Mouse (Mus musculus): ENCODE measurements around the gene Draxin.

Gene Draxin

DNA sequence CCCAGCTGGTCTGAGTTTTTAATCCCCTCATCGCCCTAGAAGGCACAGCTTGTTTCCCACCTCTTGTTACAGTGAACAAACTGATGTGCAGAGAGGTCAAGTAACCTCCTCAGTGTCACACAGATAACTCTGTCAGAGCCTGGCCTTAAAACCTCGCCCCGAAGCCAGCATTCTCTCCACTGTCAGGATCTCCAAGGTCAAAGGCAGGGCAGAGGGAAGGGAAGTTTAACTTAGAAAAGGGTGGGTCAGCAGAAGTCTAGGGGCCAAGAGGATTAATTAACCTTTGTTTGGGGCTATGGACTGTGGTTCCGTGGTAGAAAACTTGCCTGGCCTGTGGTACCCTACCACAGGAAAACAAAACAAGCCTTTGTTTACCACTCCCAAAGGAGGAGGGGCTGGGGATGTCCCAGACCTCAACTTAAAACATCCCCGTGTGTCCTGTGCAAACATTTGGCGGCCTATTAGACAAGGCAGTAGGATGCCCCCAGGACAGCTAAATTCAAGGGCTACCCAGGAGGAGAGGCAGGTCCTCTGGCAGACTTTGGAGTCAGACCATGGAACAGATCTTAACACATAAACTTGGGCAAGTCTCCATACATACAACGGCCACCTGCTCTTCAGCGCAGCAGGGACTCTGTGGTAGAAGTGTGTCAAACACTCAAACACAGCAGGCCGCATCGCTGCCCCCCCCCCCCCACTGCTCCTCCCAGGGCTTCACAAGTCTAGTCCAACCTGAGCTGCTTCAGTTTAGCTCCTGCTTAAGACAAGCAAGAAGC, 45.2 kb downstream of the Draxin start:
- DNase-seq (ENCODE audit: extremely low spot score, low spot score) = no peak

DNA sequence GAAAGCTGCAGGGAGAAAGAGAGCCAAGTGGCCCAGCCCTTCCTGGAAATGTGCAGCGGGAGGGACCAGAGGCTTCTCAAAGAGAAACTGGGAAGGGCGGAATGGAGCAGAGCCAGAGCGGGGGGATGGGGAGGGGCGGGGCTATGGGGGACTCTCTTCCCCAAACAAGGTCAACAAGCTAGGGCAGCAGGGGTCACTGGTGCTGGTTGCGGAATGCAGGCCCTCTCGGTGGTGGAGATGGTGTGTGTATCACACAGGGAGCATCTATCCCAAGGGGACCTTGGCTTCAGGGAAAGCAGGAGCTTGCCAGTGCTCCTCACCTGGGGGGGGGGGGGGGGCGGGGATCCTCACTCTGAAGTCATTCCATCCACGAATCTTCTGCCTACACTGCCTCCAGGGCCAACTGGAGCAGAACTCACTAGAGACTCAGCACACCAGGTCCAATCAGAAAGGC, 46.2 kb downstream of the Draxin start:
- DNase-seq (ENCODE audit: extremely low spot score, low spot score) = peak; percentile 53

DNA sequence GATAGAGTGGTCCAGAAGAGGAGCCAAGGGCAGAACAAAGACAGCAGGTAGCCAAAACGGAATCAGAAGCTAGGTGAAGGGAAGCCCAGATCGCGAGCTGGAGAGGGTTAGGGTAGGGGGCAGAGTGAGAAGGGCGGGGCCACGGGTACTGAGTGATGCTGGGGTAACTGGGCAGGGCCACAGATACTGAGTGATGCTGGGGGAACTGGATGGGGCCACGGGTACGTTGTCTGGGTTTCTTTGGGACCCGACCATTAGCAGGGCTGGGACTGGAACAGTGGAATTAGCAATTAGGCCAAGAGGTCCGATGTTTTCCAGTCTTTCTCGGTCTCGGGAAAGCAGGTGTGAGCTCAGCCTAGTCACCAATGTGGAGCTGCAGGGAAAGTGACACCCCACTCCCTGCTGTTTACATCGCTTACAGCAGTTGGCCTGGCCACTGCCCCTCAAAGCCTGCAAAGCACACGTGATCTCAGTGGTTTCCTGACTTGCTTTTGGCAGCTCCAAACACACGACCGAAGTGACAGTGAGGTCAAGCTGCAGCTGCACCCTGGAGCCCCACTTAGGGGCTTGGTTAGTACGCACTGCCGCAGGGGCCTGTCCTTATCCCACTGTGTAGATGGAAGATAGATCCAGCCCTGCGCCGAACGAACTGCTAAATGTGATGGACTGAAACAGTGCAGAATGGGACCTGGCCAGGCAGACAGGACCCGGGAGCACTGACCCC, 47.2 kb downstream of the Draxin start:
- no peak for DNase-seq (ENCODE audit: extremely low spot score, low spot score)

DNA sequence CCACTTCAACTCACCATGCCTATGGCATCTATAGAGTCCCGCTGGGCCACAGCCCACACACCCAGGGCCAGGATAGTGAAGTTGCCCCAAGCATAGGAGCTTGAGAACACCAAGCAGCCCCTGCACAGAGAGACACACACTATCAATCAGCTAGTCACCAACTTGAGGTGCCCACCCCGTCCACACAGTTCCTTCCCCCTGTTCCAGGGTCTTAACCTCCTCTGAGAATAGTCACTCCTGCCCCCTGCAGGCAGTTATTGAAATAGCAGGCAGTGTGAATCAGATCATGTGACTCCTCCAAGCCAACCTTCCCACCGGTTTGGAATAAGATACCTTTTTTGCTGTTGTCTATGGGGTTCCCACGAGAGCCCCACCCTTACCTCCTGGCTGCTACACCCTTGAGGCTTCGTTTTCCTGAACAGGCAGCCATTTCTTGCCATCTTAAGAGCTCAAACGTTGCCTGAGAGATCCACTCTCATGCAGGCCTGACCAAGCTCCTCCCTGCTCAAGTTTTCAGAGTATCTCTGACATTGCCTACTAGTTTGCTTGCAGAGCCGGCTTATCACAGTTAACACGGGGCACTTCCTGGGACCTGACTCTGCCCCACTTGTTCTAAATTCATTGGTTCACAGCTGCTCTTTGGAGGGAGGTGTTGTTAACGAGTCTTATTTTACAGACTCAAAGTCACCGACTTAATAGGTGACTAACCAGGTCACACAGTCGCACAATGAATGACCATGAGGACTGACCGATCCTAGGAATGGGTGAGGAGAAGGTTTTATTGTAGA, 48.0 kb downstream of the Draxin start:
- DNase-seq (ENCODE audit: extremely low spot score, low spot score) = peak; percentile 73

DNA sequence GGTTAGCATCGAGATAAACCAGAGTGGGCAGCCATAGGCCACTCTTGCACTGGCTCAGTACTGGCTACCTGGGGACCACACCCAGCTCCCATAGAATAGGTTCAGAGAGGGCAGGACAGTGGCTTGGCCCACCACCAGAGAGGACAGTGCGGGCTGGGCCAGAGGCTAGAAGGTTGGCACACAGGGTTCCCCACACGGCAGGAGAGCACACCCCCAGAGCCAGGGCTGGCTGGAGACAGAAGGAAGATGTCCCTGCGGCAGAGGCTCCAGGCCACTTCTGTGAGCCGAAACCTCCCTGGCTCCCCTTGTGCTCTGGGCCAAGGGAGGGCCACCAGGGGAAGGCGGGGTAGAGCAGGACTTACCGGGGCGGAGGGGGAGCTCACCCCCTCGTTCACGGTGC, 49.3 kb downstream of the Draxin start:
- no peak for DNase-seq (ENCODE audit: extremely low spot score, low spot score)

DNA sequence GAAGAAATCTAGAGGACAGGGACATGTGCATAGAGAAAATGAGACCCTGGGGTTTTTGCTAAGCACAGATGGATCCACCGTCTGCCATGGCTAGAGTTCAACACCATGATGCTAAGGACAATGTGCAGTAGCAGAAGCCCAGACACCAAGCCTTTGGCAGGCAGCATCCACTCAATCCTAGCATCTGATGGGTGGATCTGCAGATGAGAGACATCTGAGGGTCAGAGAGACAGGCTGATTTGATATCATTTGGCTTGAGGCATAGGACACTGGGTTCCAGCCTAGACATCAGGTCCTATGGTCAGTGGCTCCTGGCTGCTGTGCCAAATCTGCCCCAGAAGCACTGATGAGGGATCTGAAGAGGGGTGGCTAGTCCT, 49.9 kb downstream of the Draxin start:
- DNase-seq (ENCODE audit: extremely low spot score, low spot score) = no peak

DNA sequence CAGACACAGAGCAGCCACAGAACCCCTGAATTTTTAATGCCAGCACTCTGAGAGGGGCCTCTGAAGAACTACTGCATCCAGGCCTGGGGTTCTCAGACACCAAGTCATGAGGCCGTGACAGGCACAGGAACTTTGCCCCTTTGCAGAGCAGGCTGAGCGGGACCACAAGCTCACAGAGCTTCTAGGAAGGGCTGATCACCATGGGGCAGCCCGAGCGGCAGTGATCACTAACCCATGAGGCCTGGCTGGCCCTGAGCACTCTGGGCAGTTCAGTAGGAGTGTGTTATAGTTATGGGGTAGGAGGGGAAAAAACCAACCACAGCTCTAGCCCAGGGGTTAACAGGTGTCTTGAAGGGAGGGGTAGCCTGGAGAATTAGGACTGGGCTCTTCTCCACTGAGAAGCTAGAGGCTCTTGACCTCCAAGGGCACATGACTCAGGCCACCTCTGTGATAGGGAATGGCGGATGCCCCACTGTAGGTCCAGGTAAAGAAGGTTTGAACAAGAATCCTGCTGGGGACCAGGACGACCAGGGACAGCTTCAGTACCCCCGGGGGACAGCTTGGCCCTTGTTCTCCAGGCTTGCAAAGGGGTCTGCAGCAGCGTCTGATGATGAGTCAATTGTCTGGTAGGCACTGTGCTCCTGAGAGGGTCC, 50.4 kb downstream of the Draxin start:
- no peak for DNase-seq (ENCODE audit: extremely low spot score, low spot score)

DNA sequence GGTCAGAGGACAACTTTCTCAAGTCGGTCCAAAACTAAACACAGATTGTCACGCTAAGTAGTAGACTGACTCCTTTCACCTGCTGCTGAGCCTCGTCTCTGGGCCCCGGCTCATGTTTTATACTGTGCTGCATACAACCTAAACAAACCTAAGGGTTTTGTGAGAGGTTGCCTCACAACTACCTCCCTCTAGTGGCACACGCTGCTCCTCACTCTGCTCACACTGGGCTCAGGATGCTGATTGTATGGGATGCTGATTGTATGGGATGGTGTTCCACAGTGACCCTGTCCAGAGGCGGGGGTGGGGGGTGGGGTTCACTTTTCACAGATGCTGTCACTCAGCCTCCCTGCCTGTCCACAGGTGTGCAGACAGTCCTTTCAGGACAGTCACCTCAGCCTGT, 51.3 kb downstream of the Draxin start:
- DNase-seq (ENCODE audit: extremely low spot score, low spot score) = no peak

DNA sequence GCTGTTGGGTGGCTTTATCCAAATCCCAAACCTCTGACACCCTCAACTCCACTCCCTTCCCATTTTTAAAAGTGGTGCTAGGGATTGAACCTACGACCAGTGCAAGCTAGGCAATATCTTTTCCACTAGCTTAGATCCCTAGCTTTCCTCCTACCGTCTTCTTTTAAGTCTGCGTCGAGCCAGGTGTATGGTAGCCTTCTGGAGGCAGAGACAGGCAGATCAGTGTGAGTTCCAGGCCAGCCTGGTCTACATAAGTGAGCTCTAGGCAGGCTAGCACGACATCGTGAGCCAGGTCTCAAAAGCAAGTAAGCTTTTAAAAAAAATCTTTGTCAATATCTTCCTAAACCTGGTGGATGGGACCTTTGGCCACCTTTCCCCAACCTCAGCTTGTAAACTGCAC, 54.6 kb downstream of the Draxin start:
- DNase-seq (ENCODE audit: extremely low spot score, low spot score) = no peak

DNA sequence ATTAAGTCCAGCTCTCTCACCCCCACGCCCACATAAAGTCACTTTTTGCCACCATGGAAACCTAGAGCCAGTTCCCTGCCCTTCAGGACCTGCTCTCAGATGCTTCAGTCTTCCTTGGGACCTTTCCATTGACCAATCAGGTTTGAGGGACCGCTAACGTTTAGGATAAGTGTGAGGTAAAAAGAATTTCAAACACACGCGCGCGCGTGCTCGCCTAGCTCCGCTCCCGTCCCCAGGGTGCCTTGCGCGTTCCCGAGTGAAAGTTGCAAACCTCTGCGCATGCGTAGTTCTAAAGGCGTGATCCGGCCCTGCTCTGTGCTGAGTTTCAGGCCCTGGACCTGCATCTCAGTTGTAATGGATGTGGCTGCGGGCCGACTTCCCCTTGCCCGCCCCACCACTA, 55.2 kb downstream of the Draxin start:
- DNase-seq (ENCODE audit: extremely low spot score, low spot score) = peak; percentile 60

DNA sequence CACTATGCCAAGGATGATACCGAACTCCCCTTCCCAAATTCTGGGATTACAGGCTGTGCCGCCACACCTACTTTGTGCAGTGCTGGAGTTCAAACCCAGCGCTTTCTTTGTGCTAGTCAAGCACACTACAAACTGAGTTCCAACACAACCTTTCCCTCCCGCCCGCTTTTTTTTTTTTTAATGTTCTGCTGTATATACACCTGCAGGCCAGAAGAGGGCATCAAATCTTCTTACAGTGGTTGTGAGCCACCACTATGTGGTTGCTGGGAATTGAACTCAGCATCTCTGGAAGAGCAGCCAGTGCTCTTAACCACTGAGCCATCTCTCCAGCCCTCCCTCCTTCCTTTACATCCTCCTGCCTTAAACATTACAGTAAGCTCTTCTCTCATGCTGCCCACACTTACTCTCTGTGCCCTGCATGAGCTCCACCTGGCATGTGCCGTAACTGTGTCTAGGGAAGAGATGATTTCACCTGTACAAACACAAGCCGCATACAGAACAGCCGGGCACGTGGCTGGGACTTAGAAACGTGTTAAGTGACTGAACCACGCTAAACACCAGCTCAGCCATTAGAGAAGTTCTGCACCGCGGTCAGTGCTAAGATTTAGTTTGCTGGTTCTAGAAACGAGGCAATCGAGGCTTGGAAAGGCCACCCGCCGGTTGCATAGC, 55.8 kb downstream of the Draxin start:
- DNase-seq (ENCODE audit: extremely low spot score, low spot score) = no peak

DNA sequence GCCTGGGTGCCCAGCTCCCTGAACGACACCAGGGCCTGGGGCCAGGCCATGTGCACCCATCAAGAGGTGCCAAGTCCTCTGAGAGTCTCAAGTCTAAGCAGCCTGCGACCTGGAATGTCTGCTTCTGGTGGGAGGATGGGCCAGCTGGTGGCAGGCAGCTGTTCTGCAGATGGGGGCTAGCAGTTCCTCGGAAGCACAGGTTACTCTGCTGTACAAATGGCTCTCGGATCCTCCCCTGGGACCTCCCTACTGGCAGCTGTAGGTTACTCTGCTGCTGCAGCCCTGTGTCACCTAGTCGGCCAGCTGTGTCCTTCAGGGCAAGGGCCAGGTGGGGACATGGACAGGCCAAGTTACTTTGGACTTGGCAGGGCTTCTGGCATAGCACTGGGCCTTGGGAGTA, 59.0 kb downstream of the Draxin start:
- no peak for DNase-seq (ENCODE audit: extremely low spot score, low spot score)

DNA sequence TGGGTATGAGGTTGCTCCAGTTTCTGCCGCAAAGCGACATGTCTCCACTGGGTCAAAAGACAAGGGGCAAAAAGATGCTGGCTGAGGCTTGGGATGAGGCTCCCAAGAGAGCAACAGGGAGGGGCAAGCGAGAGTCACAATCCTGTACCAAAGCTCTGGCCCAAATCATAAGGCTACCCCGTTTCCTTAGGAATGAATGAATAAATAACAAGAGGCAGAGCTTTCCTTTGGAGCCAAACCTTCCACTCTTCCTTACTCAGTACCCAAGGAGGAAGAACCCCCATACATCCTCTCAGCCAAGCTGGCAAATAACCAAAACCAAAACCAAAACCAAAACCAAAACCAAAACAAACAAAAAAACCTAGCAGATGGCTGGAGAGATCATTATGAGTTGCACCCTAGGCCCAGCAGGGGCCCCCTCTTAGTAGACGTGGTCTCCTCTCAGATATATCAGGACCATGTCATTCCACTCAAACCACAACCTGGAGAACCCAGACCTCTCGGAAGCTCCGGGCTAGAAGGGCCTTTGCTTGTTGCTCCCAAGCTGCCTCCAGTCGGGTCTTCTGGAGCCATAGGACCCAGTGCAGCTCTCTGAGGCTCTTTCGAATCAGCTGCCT, 60.8 kb downstream of the Draxin start:
- no peak for DNase-seq (ENCODE audit: extremely low spot score, low spot score)

DNA sequence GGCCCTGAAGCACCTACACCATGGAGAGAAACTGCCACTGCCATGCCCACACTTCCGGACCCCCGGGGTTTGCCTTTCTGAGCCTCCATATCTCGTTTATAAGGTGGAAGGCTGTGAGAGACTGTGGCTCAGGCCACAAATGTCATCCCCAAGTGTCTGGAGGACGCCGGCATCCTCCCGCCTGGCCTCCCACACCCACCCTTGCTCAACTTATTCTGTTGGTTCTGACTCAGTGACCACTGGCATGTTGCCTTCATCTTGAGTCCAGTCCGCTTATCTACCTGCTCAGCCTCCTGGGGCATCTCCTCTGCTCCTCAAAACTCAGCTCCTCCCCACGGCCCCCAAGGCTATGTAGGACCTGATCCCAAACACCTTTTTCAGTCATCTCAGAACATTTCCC, 63.2 kb downstream of the Draxin start:
- DNase-seq (ENCODE audit: extremely low spot score, low spot score) = no peak

DNA sequence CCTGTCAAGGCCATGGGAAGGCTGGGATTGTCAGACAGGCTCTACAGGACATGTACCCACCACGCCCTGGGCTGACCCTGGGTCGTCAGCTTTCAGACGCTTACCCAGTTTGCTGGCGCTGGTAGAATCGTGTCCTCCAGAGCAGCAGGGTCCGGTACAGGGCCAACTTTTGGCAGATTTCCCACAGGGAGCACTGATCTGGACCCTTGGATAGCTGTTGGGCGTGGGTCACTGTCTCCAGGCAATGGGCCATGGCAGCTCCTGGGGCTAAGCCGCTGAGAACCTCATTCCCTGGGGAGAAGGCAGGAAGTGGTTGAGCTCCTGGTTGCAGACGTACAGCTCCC, 64.1 kb downstream of the Draxin start:
- DNase-seq (ENCODE audit: extremely low spot score, low spot score) = no peak

DNA sequence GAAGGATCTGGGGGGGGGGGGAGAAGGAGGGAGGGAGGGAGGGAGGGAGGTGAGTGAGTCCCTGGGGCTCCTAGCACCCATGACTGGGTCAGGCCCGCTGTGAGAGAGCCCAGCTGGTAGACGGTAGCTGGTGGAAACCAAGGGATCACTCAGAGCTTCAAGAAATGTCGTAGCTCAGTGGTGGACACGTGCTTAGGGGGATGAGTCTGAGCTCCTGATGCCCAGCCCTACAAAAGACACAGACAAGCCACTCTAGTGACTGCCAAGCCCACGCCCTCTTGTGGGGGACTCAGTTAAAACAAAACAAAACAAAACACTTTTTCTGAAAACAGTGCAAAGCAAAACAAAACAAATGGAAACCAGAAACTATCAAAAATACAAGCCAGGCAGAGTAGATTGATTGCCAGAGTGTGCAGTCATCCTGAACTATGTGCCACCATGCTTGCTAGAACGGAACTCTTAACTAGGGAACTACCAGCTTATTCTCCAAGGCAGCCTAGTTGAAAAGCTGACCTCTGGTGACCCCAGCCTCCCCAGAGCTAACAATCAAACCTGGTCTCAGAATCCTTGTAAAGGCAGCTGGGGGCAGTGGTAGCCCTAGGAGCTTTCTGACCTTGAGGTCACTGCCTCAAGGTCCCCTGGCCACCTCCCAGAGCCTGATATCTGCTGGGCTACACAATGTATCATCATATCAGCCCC, 64.6 kb downstream of the Draxin start:
- no peak for DNase-seq (ENCODE audit: extremely low spot score, low spot score)

DNA sequence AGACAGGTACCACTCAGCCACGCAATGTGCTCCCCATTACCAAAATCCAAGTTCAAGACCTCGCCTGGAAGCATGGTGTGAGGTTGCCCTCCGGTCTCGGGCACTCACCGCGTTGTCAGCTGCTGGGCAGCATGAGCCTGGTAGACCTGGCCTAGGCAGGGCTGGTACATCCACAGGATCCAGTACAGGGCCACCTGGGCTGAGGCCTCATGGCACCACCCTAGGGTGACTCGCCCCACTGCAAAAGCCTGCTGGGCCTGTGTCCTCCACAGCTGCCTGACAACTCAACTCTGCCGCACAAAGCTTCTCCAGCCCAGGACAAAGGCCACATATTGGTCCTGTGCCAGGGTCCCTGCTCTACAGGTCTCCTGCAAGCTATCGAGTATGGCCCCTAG, 69.4 kb downstream of the Draxin start:
- DNase-seq (ENCODE audit: extremely low spot score, low spot score) = no peak

DNA sequence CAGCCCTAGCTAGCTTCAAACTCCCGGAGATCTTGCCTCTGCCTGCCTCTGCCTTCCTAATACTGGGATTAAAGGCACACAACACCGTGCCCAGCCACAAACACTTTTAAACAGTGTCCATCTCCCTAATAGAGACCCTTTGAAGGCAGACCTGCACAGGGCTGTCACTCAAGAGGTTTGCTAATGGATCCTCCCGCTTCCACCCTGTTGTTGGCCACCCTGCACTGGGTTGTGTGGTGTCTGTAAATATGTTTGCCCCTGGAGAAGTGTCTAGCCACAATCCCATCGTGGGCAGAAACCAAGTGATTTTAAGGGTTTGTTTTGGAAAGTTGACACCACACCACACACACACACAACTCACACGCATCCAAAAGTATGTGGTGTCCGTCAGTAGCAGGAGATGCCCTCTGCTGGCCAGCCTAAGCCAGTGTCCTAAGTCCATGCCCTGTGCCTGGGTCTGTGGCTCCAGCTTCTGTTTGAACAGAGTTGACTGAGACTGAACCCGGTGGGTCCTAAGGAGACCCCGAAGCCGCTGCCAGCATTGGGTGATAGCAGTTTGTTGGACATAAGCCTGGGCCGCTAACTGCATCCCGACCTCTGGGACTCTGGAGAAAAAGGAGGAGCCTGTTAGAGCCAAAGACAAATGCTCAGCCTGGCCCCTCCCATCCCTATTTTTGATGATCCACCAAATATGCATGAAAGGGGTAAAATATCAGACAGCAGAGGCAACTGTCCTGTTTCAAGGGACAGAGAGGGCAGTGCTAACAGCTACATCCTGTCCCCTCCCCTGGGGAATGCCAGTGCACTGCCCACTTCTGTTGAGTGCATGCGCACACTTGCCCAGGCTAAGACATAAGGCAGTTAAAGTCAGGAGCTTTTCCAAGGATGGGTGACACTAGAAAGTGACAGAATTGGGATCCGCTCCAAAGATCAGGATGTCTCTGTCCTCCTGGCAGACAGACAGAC, 70.1 kb downstream of the Draxin start:
- DNase-seq (ENCODE audit: extremely low spot score, low spot score) = peak; percentile 34

DNA sequence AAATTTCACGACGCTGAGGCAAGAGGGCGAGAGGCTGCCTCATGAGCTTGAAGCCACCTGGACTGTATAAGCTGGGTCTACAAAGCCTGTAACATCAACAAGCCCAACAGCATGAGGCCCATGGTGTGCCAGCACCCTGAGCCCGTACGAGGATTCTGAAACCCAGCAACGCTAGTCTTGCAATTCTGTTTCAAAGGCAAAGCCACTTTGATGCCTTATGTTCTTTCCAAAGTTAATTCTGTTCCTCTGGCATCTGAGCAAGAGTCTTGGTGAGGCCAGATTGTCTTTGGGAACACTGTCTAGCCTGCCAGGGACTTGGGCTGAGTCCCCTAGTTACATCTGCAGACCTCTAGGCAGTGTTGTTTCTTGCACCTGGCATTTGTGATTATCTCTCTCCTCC, 71.5 kb downstream of the Draxin start:
- no peak for DNase-seq (ENCODE audit: extremely low spot score, low spot score)
